Mouse (Mus musculus) 3T3-L1 (cell line): ENCODE measurements around the gene Tpte.
"Not testable (repeated sequence)": the region's sequence is repeated elsewhere in the genome, so short reads cannot be mapped to it uniquely, and the experiment has no call there.

Source experiments
- DNase-seq: peaks from one replicate; pipeline ENCODE4 v3.0.0-alpha.2; 2015; ENCODE audit warnings: low read depth, low spot score

Tpte gene

GRCm38 (mm10) chr8:22282999-22283491 lies at the start of gene Tpte:
Tpte (plus strand) TSS chr8:22283441.
- DNase-seq = peak; percentile 19

GRCm38 (mm10) chr8:22242986-22243385 lies 40.3 kb upstream of the Tpte start:
- DNase-seq = no peak

GRCm38 (mm10) chr8:22245663-22246062 lies 37.6 kb upstream of the Tpte start:
- no peak for DNase-seq

- DNase-seq = no peak
Measured at GRCm38 (mm10) chr8:22247956-22248355, 35.3 kb upstream of the Tpte start.

GRCm38 (mm10) chr8:22249080-22249479 lies 34.2 kb upstream of the Tpte start:
- DNase-seq = no peak

GRCm38 (mm10) chr8:22258946-22259450 lies 24.2 kb upstream of the Tpte start:
- no peak for DNase-seq

GRCm38 (mm10) chr8:22259531-22259930 lies 23.7 kb upstream of the Tpte start:
- DNase-seq = no peak

GRCm38 (mm10) chr8:22260091-22260722 lies 23.0 kb upstream of the Tpte start:
- no peak for DNase-seq

GRCm38 (mm10) chr8:22262267-22262666 lies 21.0 kb upstream of the Tpte start:
- DNase-seq = peak; percentile 34

GRCm38 (mm10) chr8:22264292-22264691 lies 18.9 kb upstream of the Tpte start:
- no peak for DNase-seq

- no peak for DNase-seq
Measured at GRCm38 (mm10) chr8:22264787-22265186, 18.5 kb upstream of the Tpte start.

- DNase-seq = no peak
Measured at GRCm38 (mm10) chr8:22265194-22265593, 18.0 kb upstream of the Tpte start.

- DNase-seq = no peak
Measured at GRCm38 (mm10) chr8:22266809-22267208, 16.4 kb upstream of the Tpte start.

GRCm38 (mm10) chr8:22273142-22273541 lies 10.1 kb upstream of the Tpte start:
- no peak for DNase-seq

GRCm38 (mm10) chr8:22274641-22275040 lies 8.6 kb upstream of the Tpte start:
- peak; percentile 26 for DNase-seq

- DNase-seq = no peak
Measured at GRCm38 (mm10) chr8:22302326-22302725, 19.1 kb downstream of the Tpte start.

- no peak for DNase-seq
Measured at GRCm38 (mm10) chr8:22302896-22303306, 19.7 kb downstream of the Tpte start.

GRCm38 (mm10) chr8:22304045-22304444 lies 20.8 kb downstream of the Tpte start:
- not testable (repeated sequence) for DNase-seq

- no peak for DNase-seq
Measured at GRCm38 (mm10) chr8:22306999-22307398, 23.8 kb downstream of the Tpte start.

- peak; percentile 44 for DNase-seq
Measured at GRCm38 (mm10) chr8:22311446-22311845, 28.2 kb downstream of the Tpte start.

- DNase-seq = no peak
Measured at GRCm38 (mm10) chr8:22335426-22335825, 52.2 kb downstream of the Tpte start.

GRCm38 (mm10) chr8:22359359-22359758 lies 76.1 kb downstream of the Tpte start:
- no peak for DNase-seq

GRCm38 (mm10) chr8:22359882-22360281 lies 76.6 kb downstream of the Tpte start:
- DNase-seq = no peak

GRCm38 (mm10) chr8:22376311-22376710 lies 93.1 kb downstream of the Tpte start:
- DNase-seq = no peak
